Comparison of ENCODE assay signal across 36 mouse cellular contexts in genomic region chr7:141288042-141288441, GRCm38 (mm10). TPM values are rescaled to one million over a fixed set of nuclear protein-coding genes. Genes with fewer than 3 reads are reported as not detected.
"Had no signal": no experiment of that assay in that cellular context is flagged by ENCODE, and none has a peak within 500 bp of the region (broad histone marks: within the 10 kb centered on the region; RNA-seq: fewer than 3 reads in every experiment).

No protein-coding gene starts in this region.

- DNase-seq: heart, postnatal 10 days; heart, postnatal 14 days; heart, postnatal 36 days; heart, postnatal 4 days; kidney, adult 11 months; kidney, adult 18-20 months; kidney, adult 2 months; kidney, adult 8-10 months; kidney, adult 9 months; kidney, postnatal 10 days; kidney, postnatal 14 days; kidney, postnatal 25 days; kidney, postnatal 36 days; kidney, postnatal 4 days; layer of hippocampus, postnatal 36 days had no signal

- H3K4me3 ChIP-seq: heart, embryonic 10.5 days; heart, embryonic 12.5 days; heart, embryonic 13.5 days; heart, embryonic 15.5 days; hindbrain, embryonic 10.5 days; hindbrain, embryonic 12.5 days; hindbrain, embryonic 13.5 days; hindbrain, embryonic 15.5 days; intestine, embryonic 15.5 days; kidney, embryonic 15.5 days; layer of hippocampus, adult 2 months; left cerebral cortex, adult 2 months had no signal

- H3K27ac ChIP-seq: heart, embryonic 10.5 days; heart, embryonic 13.5 days; heart, embryonic 15.5 days; hindbrain, embryonic 10.5 days; hindbrain, embryonic 12.5 days; hindbrain, embryonic 13.5 days; hindbrain, embryonic 14.5 days; hindbrain, embryonic 15.5 days; hindbrain, postnatal 0 days; intestine, embryonic 15.5 days; kidney, embryonic 15.5 days; kidney, postnatal 0 days; layer of hippocampus, adult 2 months; left cerebral cortex, adult 2 months had no signal

- H3K36me3 ChIP-seq: heart, embryonic 10.5 days; heart, embryonic 12.5 days; heart, embryonic 13.5 days; heart, embryonic 15.5 days; hindbrain, embryonic 10.5 days; hindbrain, embryonic 12.5 days; hindbrain, embryonic 13.5 days; hindbrain, embryonic 15.5 days; intestine, embryonic 15.5 days; kidney, embryonic 15.5 days had no signal

- H3K9me3 ChIP-seq: heart, embryonic 10.5 days; heart, embryonic 12.5 days; heart, embryonic 13.5 days; heart, embryonic 15.5 days; hindbrain, embryonic 10.5 days; hindbrain, embryonic 12.5 days; hindbrain, embryonic 13.5 days; hindbrain, embryonic 15.5 days; intestine, embryonic 15.5 days; kidney, embryonic 15.5 days had no signal

- H3K9ac ChIP-seq: heart, embryonic 12.5 days; heart, embryonic 13.5 days; heart, embryonic 15.5 days; hindbrain, embryonic 12.5 days; hindbrain, embryonic 13.5 days; hindbrain, embryonic 14.5 days; hindbrain, embryonic 15.5 days; intestine, embryonic 15.5 days; kidney, embryonic 15.5 days had no signal

RNA-seq across cellular contexts. Expression of gene Drd4, which starts 3.8 kb away (rescaled TPM):
- polyA plus RNA-seq: heart, embryonic 13.5 days; heart, embryonic 14.5 days; inflammation-experienced regulatory T-cells, adult 6 months had no signal

RNA-seq across cellular contexts. Expression of gene Sct, which starts 9.1 kb away (rescaled TPM):
- polyA plus RNA-seq: inflammation-experienced regulatory T-cells, adult 6 months had no signal

RNA-seq across cellular contexts. Expression of gene Cdhr5, which starts 11.5 kb away (rescaled TPM):
- polyA plus RNA-seq: heart, embryonic 10.5 days; heart, embryonic 11.5 days; heart, embryonic 12.5 days; heart, embryonic 13.5 days; heart, embryonic 14.5 days; heart, postnatal 0 days; hindbrain, embryonic 10.5 days; hindbrain, embryonic 11.5 days; hindbrain, embryonic 12.5 days; hindbrain, embryonic 13.5 days; hindbrain, embryonic 14.5 days; hindbrain, embryonic 15.5 days; hindbrain, embryonic 16.5 days; inflammation-experienced regulatory T-cells, adult 6 months had no signal
